Mouse (Mus musculus): ENCODE results near the gene Szt2. TPM values are rescaled to one million over a fixed set of nuclear protein-coding genes. Genes with fewer than 3 reads are reported as not detected.

Szt2 gene
- total and polyA plus RNA-seq, 2 experiments from 2014 or later: 4.2 to 22.4 TPM

GRCm38 (mm10) chr4:118413553-118413952 lies 4.5 kb upstream of the Szt2 start:
- H3K4me3 ChIP-seq (ENCODE audit: low read length): no peak overlapping the region
- H3K4me1 ChIP-seq (ENCODE audit: insufficient read depth, low read length): peaks cover 9% of the 10 kb centered on the region; the same call in 1 of the 2 replicates
- H3K27ac ChIP-seq: no peak overlapping the region
- TF ChIP-seq CTCF (IDR thresholded peaks at IDR 0.05; ENCODE audit: low read depth): no peak
- H3K27me3 ChIP-seq (ENCODE audit: insufficient read depth, low read length): no peaks in the 10 kb centered on the region
- peaks cover 71% of the 10 kb centered on the region for H3K36me3 ChIP-seq (ENCODE audit: insufficient read depth, low read length)
- H3K9ac ChIP-seq (replicated peaks; ENCODE audit: low read length): no peak overlapping the region
- H3K9me3 ChIP-seq (ENCODE audit: low read length): no peaks in the 10 kb centered on the region
- 93% methylated on average over 5 of the region's 5 CpGs for WGBS
- no peak overlapping the region for H3K4me2 ChIP-seq (ENCODE audit: low read depth, low read length)
- ATAC-seq (no peak), DNase-seq (ENCODE audit: low spot score) (no peak)

DNA sequence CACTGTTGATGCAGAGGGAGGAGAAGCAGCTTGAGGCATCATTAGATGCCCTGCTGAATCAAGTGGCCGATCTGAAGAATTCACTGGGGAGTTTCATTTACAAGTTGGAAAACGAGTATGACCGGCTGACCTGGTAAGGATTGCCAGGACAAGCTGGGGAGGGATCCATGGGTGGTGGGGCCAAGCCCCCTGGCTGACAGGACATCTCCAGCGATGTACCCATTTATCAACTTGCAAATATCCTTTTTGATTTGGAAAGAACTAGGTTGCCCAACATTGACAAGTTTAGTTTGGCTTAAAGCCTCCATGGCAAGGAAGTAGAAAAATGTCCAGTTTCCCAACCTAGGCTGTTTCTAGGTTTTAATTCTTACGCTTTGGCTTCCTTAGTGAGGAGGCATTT lies 1.8 kb upstream of the Szt2 start:
- Histone ChIP-seq H3K4me1 (ENCODE audit: insufficient read depth, low read length) (peaks cover 13% of the 10 kb centered on the region; the same call in 1 of the 2 replicates), H3K4me3 (ENCODE audit: low read length) (no peak overlapping the region), H3K27me3 (ENCODE audit: insufficient read depth, low read length) (no peaks in the 10 kb centered on the region), H3K36me3 (ENCODE audit: insufficient read depth, low read length) (peaks cover 46% of the 10 kb centered on the region), H3K27ac (no peak overlapping the region), H3K4me2 (ENCODE audit: low read depth, low read length) (no peak overlapping the region), H3K9me3 (ENCODE audit: low read length) (no peaks in the 10 kb centered on the region), H3K9ac (replicated peaks; ENCODE audit: low read length) (no peak overlapping the region)
- no peak for DNase-seq (ENCODE audit: low spot score)
- no peak for TF ChIP-seq CTCF (IDR thresholded peaks at IDR 0.05; ENCODE audit: low read depth)
- ATAC-seq: no peak
- WGBS: 93% methylated on average over 5 of the region's 5 CpGs

- no peaks in the 10 kb centered on the region for H3K27me3 ChIP-seq (ENCODE audit: insufficient read depth, low read length)
- H3K4me1 ChIP-seq (ENCODE audit: insufficient read depth, low read length): no peaks in the 10 kb centered on the region
- WGBS: 92% methylated on average over 12 of the region's 12 CpGs
- H3K9me3 ChIP-seq (ENCODE audit: low read length): no peaks in the 10 kb centered on the region
- no peak for ATAC-seq
- H3K36me3 ChIP-seq (ENCODE audit: insufficient read depth, low read length): peaks cover 53% of the 10 kb centered on the region
- no peak overlapping the region for H3K9ac ChIP-seq (replicated peaks; ENCODE audit: low read length)
- DNase-seq (ENCODE audit: low spot score): no peak
- no peak overlapping the region for H3K4me3 ChIP-seq (ENCODE audit: low read length)
- H3K27ac ChIP-seq: no peak overlapping the region
- H3K4me2 ChIP-seq (ENCODE audit: low read depth, low read length): no peak overlapping the region
- TF ChIP-seq CTCF (IDR thresholded peaks at IDR 0.05; ENCODE audit: low read depth): no peak
Observed at GRCm38 (mm10) chr4:118402701-118403100, 6.4 kb downstream of the Szt2 start.

DNA sequence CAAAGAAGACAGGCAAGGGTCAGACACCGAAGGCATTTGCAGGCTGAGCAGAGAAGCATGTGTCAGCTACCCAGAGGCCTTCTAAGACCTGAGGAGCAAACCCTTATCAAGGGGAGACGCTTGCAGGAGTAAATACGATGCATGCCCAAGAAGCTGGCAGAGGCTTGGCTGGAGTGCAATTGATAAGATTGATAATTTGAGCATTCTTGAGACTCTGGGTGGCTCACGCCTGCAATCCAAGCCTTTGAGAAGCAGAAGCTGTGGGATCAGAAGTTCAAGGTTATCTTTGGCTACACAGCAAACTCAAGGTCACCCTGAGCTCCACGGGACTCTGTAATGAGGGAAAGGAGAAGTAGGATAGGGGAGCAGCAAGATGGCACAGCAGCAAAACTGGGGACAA lies 7.2 kb downstream of the Szt2 start:
- Histone ChIP-seq H3K9me3 (ENCODE audit: low read length) (no peaks in the 10 kb centered on the region), H3K4me2 (ENCODE audit: low read depth, low read length) (no peak overlapping the region), H3K4me3 (ENCODE audit: low read length) (no peak overlapping the region), H3K27ac (no peak overlapping the region), H3K27me3 (ENCODE audit: insufficient read depth, low read length) (no peaks in the 10 kb centered on the region), H3K36me3 (ENCODE audit: insufficient read depth, low read length) (peaks cover 60% of the 10 kb centered on the region), H3K4me1 (ENCODE audit: insufficient read depth, low read length) (no peaks in the 10 kb centered on the region), H3K9ac (replicated peaks; ENCODE audit: low read length) (no peak overlapping the region)
- ATAC-seq (no peak), DNase-seq (ENCODE audit: low spot score) (no peak)
- TF ChIP-seq CTCF (IDR thresholded peaks at IDR 0.05; ENCODE audit: low read depth): no peak
- WGBS: 89% methylated on average over 5 of the region's 5 CpGs

GRCm38 (mm10) chr4:118401421-118401820 lies 7.7 kb downstream of the Szt2 start:
- no peak overlapping the region for H3K27ac ChIP-seq
- no peaks in the 10 kb centered on the region for H3K9me3 ChIP-seq (ENCODE audit: low read length)
- H3K4me2 ChIP-seq (ENCODE audit: low read depth, low read length): no peak overlapping the region
- H3K9ac ChIP-seq (replicated peaks; ENCODE audit: low read length): no peak overlapping the region
- H3K36me3 ChIP-seq (ENCODE audit: insufficient read depth, low read length): peaks cover 65% of the 10 kb centered on the region
- H3K4me1 ChIP-seq (ENCODE audit: insufficient read depth, low read length): no peaks in the 10 kb centered on the region
- H3K27me3 ChIP-seq (ENCODE audit: insufficient read depth, low read length): no peaks in the 10 kb centered on the region
- DNase-seq (ENCODE audit: low spot score): no peak
- TF ChIP-seq CTCF (IDR thresholded peaks at IDR 0.05; ENCODE audit: low read depth): no peak
- ATAC-seq: no peak
- WGBS: 96% methylated on average over 3 of the region's 3 CpGs
- no peak overlapping the region for H3K4me3 ChIP-seq (ENCODE audit: low read length)

DNA sequence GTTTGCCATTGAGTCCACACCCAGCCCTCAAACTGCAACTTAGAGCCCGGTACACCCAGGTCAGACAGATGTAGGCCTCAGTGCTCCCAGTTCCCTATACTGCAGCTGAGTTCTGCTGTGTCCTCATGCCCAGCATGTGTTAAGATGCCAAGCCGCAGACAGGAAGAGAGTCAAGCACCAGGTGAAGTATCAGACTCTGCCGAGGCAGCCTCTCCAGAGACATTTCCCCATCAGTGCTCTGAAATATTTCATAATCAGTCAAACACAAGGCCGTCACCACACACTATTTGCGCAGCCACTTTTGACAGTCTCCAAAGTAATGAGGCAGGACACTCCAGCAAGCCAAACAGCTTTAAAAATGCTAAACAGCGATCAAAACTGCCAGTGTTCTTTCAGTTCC lies 10.7 kb downstream of the Szt2 start:
- Histone ChIP-seq H3K36me3 (ENCODE audit: insufficient read depth, low read length) (peaks cover 79% of the 10 kb centered on the region), H3K4me2 (ENCODE audit: low read depth, low read length) (no peak overlapping the region), H3K4me1 (ENCODE audit: insufficient read depth, low read length) (no peaks in the 10 kb centered on the region), H3K4me3 (ENCODE audit: low read length) (no peak overlapping the region), H3K27ac (no peak overlapping the region), H3K9me3 (ENCODE audit: low read length) (no peaks in the 10 kb centered on the region), H3K9ac (replicated peaks; ENCODE audit: low read length) (no peak overlapping the region), H3K27me3 (ENCODE audit: insufficient read depth, low read length) (no peaks in the 10 kb centered on the region)
- TF ChIP-seq CTCF (IDR thresholded peaks at IDR 0.05; ENCODE audit: low read depth): no peak
- WGBS: 95% methylated on average over 6 of the region's 6 CpGs
- no peak for ATAC-seq
- no peak for DNase-seq (ENCODE audit: low spot score)

DNA sequence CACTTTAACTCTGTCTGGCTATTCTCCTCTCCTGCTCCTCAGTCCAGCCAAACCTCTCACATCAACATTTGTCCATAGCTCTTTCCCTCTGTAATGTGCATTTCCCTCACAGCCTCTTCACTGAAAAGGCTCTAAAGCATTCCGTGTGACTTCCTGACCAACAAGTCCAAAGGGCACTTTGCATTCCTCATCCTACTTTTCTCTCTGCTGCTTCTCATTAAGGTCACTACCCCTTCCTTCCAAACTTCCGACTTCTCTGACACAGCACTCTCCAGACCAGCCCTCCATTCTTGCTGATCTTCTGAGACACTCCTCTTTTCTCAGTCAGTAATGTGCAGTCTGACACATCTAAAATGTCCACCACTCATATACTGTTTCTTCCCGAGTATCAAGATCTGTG lies 12.6 kb downstream of the Szt2 start:
- H3K36me3 ChIP-seq (ENCODE audit: insufficient read depth, low read length): peaks cover 79% of the 10 kb centered on the region
- no peak overlapping the region for H3K27ac ChIP-seq
- no peaks in the 10 kb centered on the region for H3K27me3 ChIP-seq (ENCODE audit: insufficient read depth, low read length)
- no peaks in the 10 kb centered on the region for H3K9me3 ChIP-seq (ENCODE audit: low read length)
- ATAC-seq: no peak
- no peaks in the 10 kb centered on the region for H3K4me1 ChIP-seq (ENCODE audit: insufficient read depth, low read length)
- no peak overlapping the region for H3K4me2 ChIP-seq (ENCODE audit: low read depth, low read length)
- no peak for TF ChIP-seq CTCF (IDR thresholded peaks at IDR 0.05; ENCODE audit: low read depth)
- H3K4me3 ChIP-seq (ENCODE audit: low read length): no peak overlapping the region
- no peak overlapping the region for H3K9ac ChIP-seq (replicated peaks; ENCODE audit: low read length)
- 82% methylated on average over 3 of the region's 3 CpGs for WGBS
- no peak for DNase-seq (ENCODE audit: low spot score)
